Mouse (Mus musculus) limb, embryonic 14.5 days (tissue): ENCODE data around the gene Ncmap. TPM values are rescaled to one million over a fixed set of nuclear protein-coding genes. Genes with fewer than 3 reads are reported as not detected.
A peak's percentile ranks its signal among the peaks of the same experiment; 100 is the strongest.

Experiments
- ATAC-seq: fragments of 200-750 bp; cut with Nextera tagmentation; 2 replicates; pipeline ENCODE4 v1.8.0; 2017; ENCODE audit warnings: low read depth, moderate number of reproducible peaks, moderate TSS enrichment; ENCODE audit not compliant: low FRiP score
- DNase-seq: peaks from one replicate; pipeline ENCODE4 v3.0.0-alpha.2; 2015; ENCODE audit warnings: low spot score
- H3K27ac ChIP-seq: fragments of 300-500 bp; sonication (generic); replicated peaks from 2 replicates; pipeline ENCODE4 v1.5.1; 2014; ENCODE audit warnings: low read depth, mild to moderate bottlenecking, low read length, moderate library complexity, mixed read lengths
- H3K27me3 ChIP-seq: fragments of 300-500 bp; sonication (generic); 2 replicates; pipeline ENCODE4 v1.6.1; 2014; ENCODE audit warnings: low read length, mixed read lengths; ENCODE audit not compliant: control insufficient read depth, insufficient read depth
- H3K36me3 ChIP-seq: fragments of 300-500 bp; sonication (generic); 2 replicates; pipeline ENCODE4 v1.6.1; 2014; ENCODE audit warnings: mild to moderate bottlenecking, low read length, moderate library complexity, mixed read lengths; ENCODE audit not compliant: control insufficient read depth, insufficient read depth
- H3K4me1 ChIP-seq: fragments of 300-500 bp; sonication (generic); 2 replicates; pipeline ENCODE4 v1.6.1; 2014; ENCODE audit warnings: antibody characterized with exemption, low read length, mixed read lengths; ENCODE audit not compliant: control insufficient read depth, insufficient read depth
- H3K4me2 ChIP-seq: fragments of 300-500 bp; sonication (generic); replicated peaks from 2 replicates; pipeline ENCODE4 v1.6.1; 2014; ENCODE audit warnings: low read depth, mild to moderate bottlenecking, low read length, moderate library complexity; ENCODE audit not compliant: severe bottlenecking
- H3K4me3 ChIP-seq: fragments of 300-500 bp; sonication (generic); replicated peaks from 2 replicates; pipeline ENCODE4 v1.5.1; 2014; ENCODE audit warnings: low read length
- H3K9ac ChIP-seq: fragments of 300-500 bp; sonication (generic); 2 replicates; pipeline ENCODE4 v1.6.1; 2014; ENCODE audit warnings: mild to moderate bottlenecking, low read depth, low read length, moderate library complexity; ENCODE audit not compliant: severe bottlenecking
- H3K9me3 ChIP-seq: fragments of 300-500 bp; sonication (generic); 2 replicates; pipeline ENCODE4 v1.6.1; 2016; ENCODE audit warnings: low read length; ENCODE audit not compliant: control insufficient read depth
- POLR2A ChIP-seq: fragments of 200-500 bp; IDR thresholded peaks from 2 replicates; pipeline ENCODE4 v1.8.0; 2012; ENCODE audit warnings: inconsistent platforms, mild to moderate bottlenecking, moderate library complexity, borderline replicate concordance; ENCODE audit not compliant: insufficient read depth, insufficient read length; ENCODE audit errors: extremely low read depth
- WGBS: fragments of 180-500 bp; shearing (Covaris S2); extraction: QIAGEN DNeasy Blood & Tissue Kit; methylation state at CpG from one replicate; pipeline ENCODE4 v1.1.7; 2014; 5-methylcytosine and 5-hydroxymethylcytosine counted together
- polyA plus RNA-seq, 2 experiments: library from polyadenylated mRNA; depleted of rRNA in 1 of 2; stranded (reverse) in 1 of 2; unstranded in 1 of 2; fragments of >200 nt; fragmentation: Nextera tagmentation in 1 of 2; extraction: Ambion mirVana in 1 of 2; gene quantifications; 2 replicates each; pipeline versions ENCODE4 v1.2.1 to v1.2.3; 2012 to 2014

The Ncmap gene
- polyA plus RNA-seq, 2 experiments: 11.9 to 20.9 TPM

DNA sequence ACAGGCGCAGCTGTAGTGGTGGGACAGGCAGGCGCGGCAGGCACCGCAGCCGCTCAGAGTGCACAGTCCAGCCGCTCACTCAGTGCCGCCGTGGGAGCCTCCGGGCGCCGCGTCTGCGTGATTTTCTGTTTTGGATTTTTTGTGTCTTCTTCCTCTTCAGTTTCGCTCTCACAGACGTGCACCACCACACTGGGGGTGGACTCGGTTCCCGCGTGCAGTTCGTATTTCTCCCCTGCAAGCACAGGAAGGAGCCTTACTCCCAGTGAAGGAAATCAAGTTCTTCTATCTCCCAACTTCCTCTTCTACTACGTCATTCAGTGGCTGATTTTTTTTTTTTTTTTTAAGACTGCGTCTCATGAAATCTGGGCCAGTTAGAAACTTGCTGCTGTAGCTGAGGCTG is 18.3 kb upstream of the Ncmap start:
- no peak overlapping the region for H3K4me2 ChIP-seq
- DNase-seq (no peak), ATAC-seq (no peak)
- no peak for TF ChIP-seq POLR2A
- no peaks in the 10 kb centered on the region for H3K27me3 ChIP-seq
- no peaks in the 10 kb centered on the region for H3K9me3 ChIP-seq
- H3K9ac ChIP-seq: no peak overlapping the region
- WGBS: 92% methylated on average over 21 of the region's 21 CpGs
- no peak overlapping the region for H3K27ac ChIP-seq
- H3K4me1 ChIP-seq: no peaks in the 10 kb centered on the region
- peaks cover 51% of the 10 kb centered on the region for H3K36me3 ChIP-seq
- no peak overlapping the region for H3K4me3 ChIP-seq

GRCm38 (mm10) chr4:135413491-135413890 is 15.5 kb upstream of the Ncmap start:
- WGBS: 77% methylated on average over 8 of the region's 8 CpGs
- DNase-seq: no peak

GRCm38 (mm10) chr4:135411633-135412032 is 13.6 kb upstream of the Ncmap start:
- 31% methylated on average over 4 of the region's 4 CpGs for WGBS

More at GRCm38 (mm10) chr4:135413491-135413890, 15.5 kb upstream of the Ncmap start:
- no peak for ATAC-seq
- no peak overlapping the region for H3K9ac ChIP-seq
- H3K9me3 ChIP-seq: no peaks in the 10 kb centered on the region
- TF ChIP-seq POLR2A: no peak
- no peak overlapping the region for H3K4me3 ChIP-seq
- H3K36me3 ChIP-seq: peaks cover 34% of the 10 kb centered on the region
- no peaks in the 10 kb centered on the region for H3K4me1 ChIP-seq
- H3K27ac ChIP-seq: no peak overlapping the region
- no peaks in the 10 kb centered on the region for H3K27me3 ChIP-seq
- H3K4me2 ChIP-seq: no peak overlapping the region

DNA sequence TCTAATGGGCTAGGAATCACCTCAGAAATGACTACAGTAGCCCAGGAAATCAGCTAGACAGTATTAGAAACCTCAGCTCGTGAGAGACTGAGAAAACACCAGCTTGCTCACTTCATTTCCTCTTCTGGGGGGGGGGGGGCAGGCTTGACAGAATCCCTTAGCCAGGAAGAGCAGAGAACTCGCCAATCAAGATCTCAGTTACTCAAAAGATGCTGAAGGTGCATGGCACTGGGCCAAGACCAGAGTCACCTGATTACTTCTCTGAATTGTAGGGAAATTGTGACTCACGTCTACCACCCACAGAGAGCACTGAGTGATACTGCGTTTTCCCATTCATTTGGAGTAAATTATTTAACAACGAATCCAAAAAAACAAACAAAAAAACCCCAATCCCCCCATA is 8.2 kb upstream of the Ncmap start:
- ATAC-seq: no peak
- Histone ChIP-seq H3K4me2 (no peak overlapping the region), H3K27me3 (no peaks in the 10 kb centered on the region), H3K9me3 (no peaks in the 10 kb centered on the region), H3K9ac (no peak overlapping the region), H3K36me3 (no peaks in the 10 kb centered on the region), H3K4me1 (no peaks in the 10 kb centered on the region), H3K27ac (no peak overlapping the region), H3K4me3 (no peak overlapping the region)
- no peak for TF ChIP-seq POLR2A
- 43% methylated on average over 5 of the region's 5 CpGs for WGBS
- DNase-seq: peak; percentile 52

More at GRCm38 (mm10) chr4:135411633-135412032, 13.6 kb upstream of the Ncmap start:
- H3K4me1 ChIP-seq: no peaks in the 10 kb centered on the region
- H3K36me3 ChIP-seq: peaks cover 22% of the 10 kb centered on the region; the same call in 1 of the 2 replicates
- H3K27ac ChIP-seq: no peak overlapping the region
- no peak overlapping the region for H3K9ac ChIP-seq
- no peaks in the 10 kb centered on the region for H3K9me3 ChIP-seq
- no peak for TF ChIP-seq POLR2A
- ATAC-seq (no peak; the same call in 1 of the 2 replicates), DNase-seq (peak; percentile 53)
- no peak overlapping the region for H3K4me3 ChIP-seq
- no peaks in the 10 kb centered on the region for H3K27me3 ChIP-seq
- H3K4me2 ChIP-seq: no peak overlapping the region

- H3K4me2 ChIP-seq: no peak overlapping the region
- no peaks in the 10 kb centered on the region for H3K9me3 ChIP-seq
- H3K27ac ChIP-seq: no peak overlapping the region
- no peak for TF ChIP-seq POLR2A
- DNase-seq: no peak
- WGBS: 82% methylated on average over 2 of the region's 2 CpGs
- H3K9ac ChIP-seq: no peak overlapping the region
- ATAC-seq: no peak
- H3K4me1 ChIP-seq: no peaks in the 10 kb centered on the region
- no peaks in the 10 kb centered on the region for H3K36me3 ChIP-seq
- no peaks in the 10 kb centered on the region for H3K27me3 ChIP-seq
- H3K4me3 ChIP-seq: no peak overlapping the region
Observed at GRCm38 (mm10) chr4:135404916-135405315, 6.9 kb upstream of the Ncmap start.

DNA sequence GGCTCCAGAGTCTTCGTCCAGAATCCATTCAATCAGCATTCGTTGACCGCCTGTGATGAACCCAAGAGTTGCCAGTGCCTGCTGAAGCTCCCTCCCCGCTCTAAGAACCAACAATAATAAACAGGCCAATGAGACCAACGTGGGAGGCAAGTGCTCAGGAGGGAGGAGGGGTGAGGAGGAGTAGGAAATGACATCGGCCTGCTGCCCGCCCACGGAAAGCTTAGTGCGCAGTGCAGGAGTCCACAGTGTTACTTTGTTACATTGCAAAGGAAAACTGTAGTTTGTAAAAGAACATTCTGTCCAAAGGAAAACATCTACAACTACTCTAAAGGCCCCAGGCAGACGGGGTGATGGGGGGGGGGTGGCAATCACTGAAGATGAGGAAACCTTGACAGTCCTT is 6.0 kb upstream of the Ncmap start:
- 80% methylated on average over 10 of the region's 10 CpGs for WGBS
- Histone ChIP-seq H3K27ac (no peak overlapping the region), H3K9me3 (no peaks in the 10 kb centered on the region), H3K4me2 (no peak overlapping the region), H3K36me3 (no peaks in the 10 kb centered on the region), H3K4me3 (no peak overlapping the region), H3K4me1 (no peaks in the 10 kb centered on the region), H3K9ac (no peak overlapping the region), H3K27me3 (0 out of 2 replicates have a peak, but pooled peaks cover 1% of the 10 kb centered on the region)
- no peak for TF ChIP-seq POLR2A
- DNase-seq (no peak), ATAC-seq (no peak)
